Mouse (Mus musculus): ENCODE measurements around the gene Bcl3. TPM values are rescaled to one million over a fixed set of nuclear protein-coding genes. Genes with fewer than 3 reads are reported as not detected.

The Bcl3 gene
- total and polyA plus RNA-seq, 2 experiments from 2014 or later = 0.43 to 0.86 TPM

GRCm38 (mm10) chr7:19844521-19845171 is 22.1 kb upstream of the Bcl3 start:
- TF ChIP-seq CTCF (IDR thresholded peaks at IDR 0.05; ENCODE audit: low read depth) = no peak
- H3K4me2 ChIP-seq (ENCODE audit: low read depth) = no peak overlapping the region
- H3K9me3 ChIP-seq (ENCODE audit: low read length) = no peaks in the 10 kb centered on the region
- DNase-seq (no peak), ATAC-seq (no peak)
- H3K4me1 ChIP-seq (ENCODE audit: insufficient read depth) = no peaks in the 10 kb centered on the region
- peaks cover 10% of the 10 kb centered on the region; the same call in 1 of the 2 replicates for H3K27me3 ChIP-seq (ENCODE audit: insufficient read depth, low read length)
- 69% methylated on average over 15 of the region's 15 CpGs for WGBS
- H3K4me3 ChIP-seq (ENCODE audit: low read depth, low read length) = no peak overlapping the region
- no peaks in the 10 kb centered on the region for H3K36me3 ChIP-seq (ENCODE audit: insufficient read depth)
- no peak overlapping the region for H3K27ac ChIP-seq (ENCODE audit: low read depth, low read length)
- H3K9ac ChIP-seq = no peak overlapping the region

GRCm38 (mm10) chr7:19843561-19843960 is 21.0 kb upstream of the Bcl3 start:
- peak; percentile 53; the same call in 1 of the 2 replicates for ATAC-seq
- H3K4me2 ChIP-seq (ENCODE audit: low read depth) = no peak overlapping the region
- peak; percentile 78 for TF ChIP-seq CTCF (IDR thresholded peaks at IDR 0.05; ENCODE audit: low read depth)

GRCm38 (mm10) chr7:19842885-19843504 is 20.4 kb upstream of the Bcl3 start:
- no peak for DNase-seq
- no peak overlapping the region for H3K4me3 ChIP-seq (ENCODE audit: low read depth, low read length)
- H3K4me2 ChIP-seq (ENCODE audit: low read depth) = no peak overlapping the region
- H3K4me1 ChIP-seq (ENCODE audit: insufficient read depth) = no peaks in the 10 kb centered on the region
- no peak overlapping the region for H3K9ac ChIP-seq
- WGBS = 28% methylated on average over 19 of the region's 19 CpGs
- ATAC-seq = no peak
- no peak for TF ChIP-seq CTCF (IDR thresholded peaks at IDR 0.05; ENCODE audit: low read depth)
- no peaks in the 10 kb centered on the region for H3K36me3 ChIP-seq (ENCODE audit: insufficient read depth)
- no peaks in the 10 kb centered on the region for H3K9me3 ChIP-seq (ENCODE audit: low read length)
- no peak overlapping the region for H3K27ac ChIP-seq (ENCODE audit: low read depth, low read length)
- peaks cover 10% of the 10 kb centered on the region; the same call in 1 of the 2 replicates for H3K27me3 ChIP-seq (ENCODE audit: insufficient read depth, low read length)

More at GRCm38 (mm10) chr7:19843561-19843960, 21.0 kb upstream of the Bcl3 start:
- DNase-seq = peak; percentile 60
- Histone ChIP-seq H3K9ac (no peak overlapping the region), H3K27ac (ENCODE audit: low read depth, low read length) (no peak overlapping the region), H3K36me3 (ENCODE audit: insufficient read depth) (no peaks in the 10 kb centered on the region), H3K9me3 (ENCODE audit: low read length) (no peaks in the 10 kb centered on the region), H3K4me3 (ENCODE audit: low read depth, low read length) (no peak overlapping the region), H3K4me1 (ENCODE audit: insufficient read depth) (no peaks in the 10 kb centered on the region), H3K27me3 (ENCODE audit: insufficient read depth, low read length) (peaks cover 10% of the 10 kb centered on the region; the same call in 1 of the 2 replicates)
- WGBS = 3% methylated on average over 11 of the region's 11 CpGs

GRCm38 (mm10) chr7:19841686-19842413 is 19.3 kb upstream of the Bcl3 start:
- Histone ChIP-seq H3K9ac (no peak overlapping the region), H3K27me3 (ENCODE audit: insufficient read depth, low read length) (peaks cover 10% of the 10 kb centered on the region; the same call in 1 of the 2 replicates), H3K4me1 (ENCODE audit: insufficient read depth) (no peaks in the 10 kb centered on the region), H3K4me2 (ENCODE audit: low read depth) (no peak overlapping the region), H3K9me3 (ENCODE audit: low read length) (no peaks in the 10 kb centered on the region), H3K27ac (ENCODE audit: low read depth, low read length) (no peak overlapping the region), H3K36me3 (ENCODE audit: insufficient read depth) (no peaks in the 10 kb centered on the region), H3K4me3 (ENCODE audit: low read depth, low read length) (no peak overlapping the region)
- TF ChIP-seq CTCF (IDR thresholded peaks at IDR 0.05; ENCODE audit: low read depth) = no peak
- 83% methylated on average over 21 of the region's 21 CpGs for WGBS
- no peak for ATAC-seq
- DNase-seq = no peak

GRCm38 (mm10) chr7:19840936-19841335 is 18.4 kb upstream of the Bcl3 start:
- Histone ChIP-seq H3K4me2 (ENCODE audit: low read depth) (no peak overlapping the region), H3K36me3 (ENCODE audit: insufficient read depth) (no peaks in the 10 kb centered on the region), H3K27ac (ENCODE audit: low read depth, low read length) (no peak overlapping the region), H3K4me3 (ENCODE audit: low read depth, low read length) (no peak overlapping the region), H3K27me3 (ENCODE audit: insufficient read depth, low read length) (peaks cover 10% of the 10 kb centered on the region; the same call in 1 of the 2 replicates), H3K4me1 (ENCODE audit: insufficient read depth) (no peaks in the 10 kb centered on the region), H3K9ac (no peak overlapping the region), H3K9me3 (ENCODE audit: low read length) (no peaks in the 10 kb centered on the region)
- ATAC-seq = no peak
- no peak for DNase-seq
- 78% methylated on average over 3 of the region's 3 CpGs for WGBS
- no peak for TF ChIP-seq CTCF (IDR thresholded peaks at IDR 0.05; ENCODE audit: low read depth)

GRCm38 (mm10) chr7:19840371-19840770 is 17.8 kb upstream of the Bcl3 start:
- no peaks in the 10 kb centered on the region for H3K9me3 ChIP-seq (ENCODE audit: low read length)
- 84% methylated on average over 4 of the region's 4 CpGs for WGBS
- H3K27ac ChIP-seq (ENCODE audit: low read depth, low read length) = no peak overlapping the region
- H3K27me3 ChIP-seq (ENCODE audit: insufficient read depth, low read length) = peaks cover 10% of the 10 kb centered on the region; the same call in 1 of the 2 replicates
- no peak overlapping the region for H3K4me3 ChIP-seq (ENCODE audit: low read depth, low read length)
- no peak for TF ChIP-seq CTCF (IDR thresholded peaks at IDR 0.05; ENCODE audit: low read depth)
- H3K36me3 ChIP-seq (ENCODE audit: insufficient read depth) = no peaks in the 10 kb centered on the region
- ATAC-seq = no peak
- no peak overlapping the region for H3K4me2 ChIP-seq (ENCODE audit: low read depth)
- H3K4me1 ChIP-seq (ENCODE audit: insufficient read depth) = no peaks in the 10 kb centered on the region
- no peak for DNase-seq
- H3K9ac ChIP-seq = no peak overlapping the region

- Histone ChIP-seq H3K9ac (no peak overlapping the region), H3K4me1 (ENCODE audit: insufficient read depth) (no peaks in the 10 kb centered on the region), H3K4me3 (ENCODE audit: low read depth, low read length) (no peak overlapping the region), H3K4me2 (ENCODE audit: low read depth) (no peak overlapping the region), H3K9me3 (ENCODE audit: low read length) (no peaks in the 10 kb centered on the region), H3K27me3 (ENCODE audit: insufficient read depth, low read length) (no peaks in the 10 kb centered on the region), H3K27ac (ENCODE audit: low read depth, low read length) (no peak overlapping the region), H3K36me3 (ENCODE audit: insufficient read depth) (no peaks in the 10 kb centered on the region)
- 68% methylated on average over 3 of the region's 3 CpGs for WGBS
- no peak for TF ChIP-seq CTCF (IDR thresholded peaks at IDR 0.05; ENCODE audit: low read depth)
- DNase-seq (no peak), ATAC-seq (no peak)
These were observed 14.3 kb upstream of the Bcl3 start for GRCm38 (mm10) chr7:19836843-19837242.

All from forebrain, postnatal 0 days (tissue).